ENCODE assay signal across 8 mouse cellular contexts in genomic region chr2:77456602-77457001, GRCm38 (mm10).
DNase-seq lines count a peak whose midpoint lies in the region; ATAC-seq and TF ChIP-seq lines count a peak whose summit lies in the region.

No protein-coding gene starts in this region.

- in situ Hi-C loops in ES-E14 (cut with MboI; ENCODE audit: low sequenced_read_pairs in 2 of 2, unreplicated experiment in 2 of 2) = loop anchor here in 1 of 2 experiments (25.0 kb wide), 1 partner anchor 256 kb away; no protein-coding TSS in a partner anchor

- H3ac ChIP-seq in C2C12 (ENCODE audit: control insufficient read depth, insufficient read length, low read depth) = no peak overlapping the region

- H3K36me3 ChIP-seq in C2C12 (ENCODE audit: control insufficient read depth, insufficient read depth) = no peaks in the 10 kb centered on the region
- H3K36me3 ChIP-seq in ES-E14 (ENCODE audit: control insufficient read depth, insufficient read depth, low read length, poor library complexity, severe bottlenecking) = no peaks in the 10 kb centered on the region
- no peaks in the 10 kb centered on the region for H3K36me3 ChIP-seq in kidney, postnatal 0 days (ENCODE audit: insufficient read depth, low read length)

- H3K4me3 ChIP-seq in C2C12 (ENCODE audit: insufficient read depth, poor library complexity, severe bottlenecking) (no peak overlapping the region), ES-E14 (ENCODE audit: insufficient read depth in 1 of 2, low read depth in 1 of 2, low read length in 2 of 2, poor library complexity in 1 of 2, severe bottlenecking in 1 of 2) (no peak overlapping the region)
- H3K4me3 ChIP-seq in cerebellum, adult 2 months (replicated peaks; ENCODE audit: insufficient read depth, low read depth, low read length) = no peak overlapping the region
- no peak overlapping the region for H3K4me3 ChIP-seq in kidney, postnatal 0 days (replicated peaks; ENCODE audit: low read depth, low read length)
- no peak overlapping the region for H3K4me3 ChIP-seq in lung, adult 2 months (replicated peaks; ENCODE audit: extremely low read depth, low read depth, low read length)

- no peak overlapping the region for H3K4me2 ChIP-seq in kidney, postnatal 0 days (ENCODE audit: low read length)

- ATAC-seq in kidney, postnatal 0 days (replicated peaks; ENCODE audit: low FRiP score, low read depth) = peak; percentile 72
- ATAC-seq in erythroblast, adult 5-6 weeks (replicated peaks; ENCODE audit: low FRiP score, poor library complexity, severe bottlenecking) = no peak

- no peak overlapping the region for H3K27ac ChIP-seq in ES-E14 (ENCODE audit: insufficient read depth, low read depth, low read length, poor library complexity, severe bottlenecking)
- no peak overlapping the region for H3K27ac ChIP-seq in cerebellum, adult 2 months (ENCODE audit: insufficient read depth, low read length)
- H3K27ac ChIP-seq in kidney, postnatal 0 days = no peak overlapping the region

- H3K79me2 ChIP-seq in C2C12 (ENCODE audit: control insufficient read depth, insufficient read depth) = no peaks in the 10 kb centered on the region

- WGBS in cerebellum, adult 2 months = 66% methylated on average over 4 of the region's 4 CpGs
- 37% methylated on average over 4 of the region's 4 CpGs for WGBS in kidney, postnatal 0 days
- 46% methylated on average over 4 of the region's 4 CpGs for WGBS in lung, adult 2 months

- no peaks in the 10 kb centered on the region for H3K9me3 ChIP-seq in ES-E14 (ENCODE audit: control insufficient read depth, insufficient read depth, low read depth, low read length)
- no peaks in the 10 kb centered on the region for H3K9me3 ChIP-seq in kidney, postnatal 0 days (replicated peaks; ENCODE audit: low read length)

- TF ChIP-seq CTCF in C2C12 (IDR thresholded peaks at IDR 0.05; ENCODE audit: control insufficient read depth, insufficient read depth, insufficient read length) = peak; percentile 9
- peak; percentile 57; the same call in 1 of the 2 replicates for TF ChIP-seq CTCF in cerebellum, adult 2 months (IDR thresholded peaks at IDR 0.05; ENCODE audit: borderline replicate concordance, insufficient read depth, low read depth, low read length)
- peak; percentile 76 for TF ChIP-seq CTCF in kidney, postnatal 0 days (IDR thresholded peaks at IDR 0.05; ENCODE audit: low read depth)
- peak; percentile 41; the same call in 1 of the 2 replicates for TF ChIP-seq CTCF in lung, adult 2 months (IDR thresholded peaks at IDR 0.05; ENCODE audit: insufficient read depth, low read length)

- H3K4me1 ChIP-seq in ES-E14 (ENCODE audit: control insufficient read depth in 2 of 2, insufficient read depth in 2 of 2, low read length in 2 of 2, poor library complexity in 1 of 2) = no peaks in the 10 kb centered on the region
- H3K4me1 ChIP-seq in cerebellum, adult 2 months (ENCODE audit: control insufficient read depth, insufficient read depth, low read length) = peaks cover 7% of the 10 kb centered on the region
- 0 out of 2 replicates have a peak, but pooled peaks cover 2% of the 10 kb centered on the region for H3K4me1 ChIP-seq in kidney, postnatal 0 days (replicated peaks; ENCODE audit: insufficient read depth, low read length)
- peaks cover 3% of the 10 kb centered on the region for H3K4me1 ChIP-seq in lung, adult 2 months (ENCODE audit: control insufficient read depth, insufficient read depth, low read length)

- peaks cover 13% of the 10 kb centered on the region for H3K27me3 ChIP-seq in C2C12 (ENCODE audit: control insufficient read depth, insufficient read depth, insufficient read length)
- H3K27me3 ChIP-seq in cerebellum, adult 2 months (ENCODE audit: control insufficient read depth, insufficient read depth, low read length) = no peaks in the 10 kb centered on the region
- H3K27me3 ChIP-seq in kidney, postnatal 0 days (ENCODE audit: insufficient read depth, low read length) = no peaks in the 10 kb centered on the region

- H3K79me3 ChIP-seq in C2C12 (ENCODE audit: low read depth) = no peaks in the 10 kb centered on the region

- peak; percentile 59 for DNase-seq in ES-E14 (ENCODE audit: low read depth, low spot score)
- peak; percentile 56 to 60 for DNase-seq in cerebellum, adult 2 months
- DNase-seq in frontal cortex, postnatal 25 days (ENCODE audit: low spot score in 2 of 2) = peak; percentile 16 to 24
- peak; percentile 79 for DNase-seq in kidney, postnatal 0 days (ENCODE audit: low spot score)
- peak; percentile 43 for DNase-seq in lung, adult 2 months
- DNase-seq in skeletal muscle tissue, adult 2 months (ENCODE audit: low read depth, low spot score) = peak; percentile 33

- H3K9ac ChIP-seq in ES-E14 (ENCODE audit: insufficient read depth, low read depth, low read length, poor library complexity, severe bottlenecking) = no peak overlapping the region
- no peak overlapping the region for H3K9ac ChIP-seq in kidney, postnatal 0 days (ENCODE audit: low read depth, low read length)

- no peak for TF ChIP-seq POLR2A in cerebellum, adult 2 months (IDR thresholded peaks at IDR 0.05; ENCODE audit: borderline replicate concordance, insufficient read depth, low read length)
- TF ChIP-seq POLR2A in lung, adult 2 months (IDR thresholded peaks at IDR 0.05; ENCODE audit: borderline replicate concordance, extremely low read depth, low read depth, low read length) = no peak

TF ChIP-seq in C2C12, 6 proteins besides CTCF, POLR2A, EP300 and RAD21:
- TF ChIP-seq MYOD1 (IDR thresholded peaks at IDR 0.05; ENCODE audit: control insufficient read depth, insufficient read length, low read depth) (no peak), CEBPB (IDR thresholded peaks at IDR 0.05; ENCODE audit: low read depth) (peak; percentile 4)
TF ChIP-seq in C2C12: peak in this region for 1.

TF ChIP-seq in ES-E14, 5 proteins besides CTCF, POLR2A, EP300 and RAD21:
- TF ChIP-seq ZC3H11A (IDR thresholded peaks at IDR 0.05; ENCODE audit: borderline replicate concordance, low read depth, low read length) = peak; percentile 75
- no peak for TF ChIP-seq CHD2 (IDR thresholded peaks at IDR 0.05; ENCODE audit: low read depth, low read length)
- TF ChIP-seq HCFC1 (IDR thresholded peaks at IDR 0.05; ENCODE audit: borderline replicate concordance, insufficient read depth, low read length) = no peak
- TF ChIP-seq ZNF384 (IDR thresholded peaks at IDR 0.05; ENCODE audit: low read depth, low read length) = no peak
- TF ChIP-seq MAFK (IDR thresholded peaks at IDR 0.05; ENCODE audit: insufficient read depth, low read depth, low read length) = no peak

Comparison
In these comparisons a context has a peak if more than half of its experiments do, and no peak if none do; other contexts are left out.
1. CTCF ChIP-seq: peak in every context shown above with its lines; median percentile 76 in kidney, postnatal 0 days; 57 in cerebellum, adult 2 months; 41 in lung, adult 2 months; 9 in C2C12.
2. DNase-seq: peak in every context shown above with its lines; median percentile 79 in kidney, postnatal 0 days; 59 in ES-E14; 58 in cerebellum, adult 2 months; 43 in lung, adult 2 months; 33 in skeletal muscle tissue, adult 2 months; 20 in frontal cortex, postnatal 25 days.